Mouse (Mus musculus) spleen, adult 2 months (tissue): ENCODE data around the gene Arhgap45.

ENCODE experiments used
- CTCF ChIP-seq: fragments of 200-500 bp; IDR thresholded peaks from 2 replicates; pipeline ENCODE4 v1.5.1; 2011; ENCODE audit warnings: mild to moderate bottlenecking, inconsistent platforms; ENCODE audit not compliant: insufficient read depth, insufficient read length, insufficient replicate concordance; ENCODE audit errors: extremely low read depth
- POLR2A ChIP-seq: fragments of 200-500 bp; IDR thresholded peaks from 2 replicates; pipeline ENCODE4 v1.6.1; 2011; ENCODE audit warnings: low read depth, low read length, inconsistent platforms

GRCm38 (mm10) chr10:80035686-80036085 is 19.2 kb downstream of the Arhgap45 start:
- TF ChIP-seq CTCF (no peak), POLR2A (no peak)
